Mouse (Mus musculus): ENCODE measurements at regions not wholly inside any gene's neighbourhood (a gene's known extent, or its start where the extent isn't known, plus 50 kb on each side); places are given as distances from the start of the nearest gene placed in this dataset.

DNA sequence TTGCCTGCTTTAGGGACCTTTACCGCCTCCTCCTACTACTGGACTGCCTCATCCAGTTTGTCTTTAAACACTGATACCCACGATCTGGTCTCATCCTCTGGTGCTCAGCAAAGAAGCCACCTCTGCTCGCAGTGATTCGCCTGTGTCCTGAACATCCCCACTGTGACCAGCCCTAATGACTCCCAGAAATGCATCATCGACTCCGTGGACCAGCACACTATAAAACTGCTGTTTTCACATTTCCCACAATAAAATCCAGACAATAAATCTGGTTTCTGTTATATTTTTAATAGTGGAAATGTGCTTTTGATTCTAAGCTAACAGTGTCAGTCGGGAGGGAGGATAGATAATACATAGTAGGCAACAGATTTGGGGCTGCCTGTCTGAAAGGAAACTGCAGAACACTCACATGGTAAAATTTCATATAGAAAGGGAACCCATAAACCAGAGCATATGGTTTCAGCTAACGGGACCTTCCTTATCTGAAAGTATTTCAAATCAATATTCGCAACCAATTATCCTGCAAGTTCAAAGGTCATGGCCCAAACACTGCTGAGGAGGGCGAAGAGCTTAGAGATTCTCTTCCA is 233.7 kb upstream of the Cxadr start:
- Histone ChIP-seq H3K27ac (replicated peaks) (no peak overlapping the region), H3K9me3 (no peaks in the 10 kb centered on the region), H3K27me3 (no peaks in the 10 kb centered on the region), H3K4me3 (no peak overlapping the region), H3K36me3 (no peaks in the 10 kb centered on the region), H3K4me1 (no peaks in the 10 kb centered on the region), H3K4me2 (replicated peaks) (no peak overlapping the region), H3K9ac (replicated peaks) (no peak overlapping the region)
- 74% methylated on average over 10 of the region's 10 CpGs for WGBS
- ATAC-seq (ENCODE audit: low FRiP score, low read depth) = no peak

DNA sequence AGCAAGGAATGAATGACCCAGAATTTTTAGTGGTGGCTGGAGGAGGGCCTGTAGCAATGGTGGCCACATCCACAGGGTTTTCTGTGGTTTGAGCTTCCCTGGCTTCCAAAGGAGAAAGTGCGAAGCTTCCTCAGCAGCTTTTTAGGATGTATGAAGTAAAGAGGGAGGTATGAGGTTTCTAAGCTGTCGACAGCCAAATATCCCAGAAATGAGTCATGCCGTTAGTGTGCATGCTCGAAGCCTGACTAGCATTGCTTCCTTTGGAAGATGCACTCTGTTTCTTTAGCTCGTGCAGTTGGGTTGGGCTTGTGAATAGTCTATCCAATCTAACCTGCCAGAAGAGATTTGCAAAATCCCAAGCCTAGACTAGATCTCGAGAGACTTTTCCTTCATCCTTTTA is 240.8 kb upstream of the Cxadr start:
- Histone ChIP-seq H3K4me2 (replicated peaks) (no peak overlapping the region), H3K9ac (replicated peaks) (no peak overlapping the region), H3K27ac (replicated peaks) (no peak overlapping the region), H3K4me1 (no peaks in the 10 kb centered on the region), H3K9me3 (no peaks in the 10 kb centered on the region), H3K4me3 (no peak overlapping the region), H3K27me3 (no peaks in the 10 kb centered on the region), H3K36me3 (no peaks in the 10 kb centered on the region)
- WGBS = 91% methylated on average over 6 of the region's 6 CpGs
- ATAC-seq (ENCODE audit: low FRiP score, low read depth) = no peak

DNA sequence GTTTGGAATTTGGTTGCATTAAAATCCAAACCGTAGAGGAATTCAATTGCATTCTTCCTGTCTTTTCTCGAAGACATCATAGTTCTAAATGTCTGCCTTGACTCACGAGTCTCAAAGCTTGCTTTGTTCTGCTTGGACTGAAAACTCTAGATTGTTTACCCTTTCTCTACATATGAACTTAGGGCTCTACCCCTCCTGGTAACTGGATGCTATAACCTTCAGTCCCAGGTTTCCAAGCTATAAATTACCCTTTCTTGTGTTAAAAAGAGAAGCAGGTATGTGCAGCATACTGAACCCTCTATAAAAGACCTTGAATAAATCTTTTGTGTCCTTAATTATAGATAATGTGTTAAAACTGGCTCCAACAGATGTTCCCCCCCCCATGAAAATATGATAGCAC is 243.7 kb upstream of the Cxadr start:
- no peak for ATAC-seq (ENCODE audit: low FRiP score, low read depth)
- no peaks in the 10 kb centered on the region for H3K9me3 ChIP-seq
- no peaks in the 10 kb centered on the region for H3K36me3 ChIP-seq
- H3K4me2 ChIP-seq (replicated peaks) = no peak overlapping the region
- H3K4me1 ChIP-seq = no peaks in the 10 kb centered on the region
- H3K27me3 ChIP-seq = no peaks in the 10 kb centered on the region
- H3K27ac ChIP-seq (replicated peaks) = no peak overlapping the region
- no peak overlapping the region for H3K9ac ChIP-seq (replicated peaks)
- H3K4me3 ChIP-seq = no peak overlapping the region
- WGBS = 73% methylated on average over 3 of the region's 3 CpGs

DNA sequence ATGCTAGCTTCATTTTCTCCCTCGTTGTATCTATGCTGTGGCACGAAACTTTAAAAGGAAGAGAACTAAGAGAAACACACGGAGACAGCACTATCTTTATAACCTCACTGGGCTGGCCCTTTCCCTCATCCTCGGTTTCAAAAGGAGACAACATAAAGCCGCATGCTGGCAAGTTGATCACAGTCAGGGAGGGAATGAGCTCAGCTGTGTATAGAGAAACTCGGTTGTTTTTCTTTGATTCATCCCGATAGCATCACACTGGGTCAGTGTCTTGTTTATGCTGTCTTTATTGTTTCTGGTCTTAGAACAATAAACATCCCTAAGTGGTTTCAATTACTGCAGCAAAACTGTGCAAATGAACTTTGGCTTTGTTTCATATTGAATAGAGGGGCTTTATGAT is 249.2 kb upstream of the Cxadr start:
- H3K4me3 ChIP-seq = no peak overlapping the region
- H3K9me3 ChIP-seq = no peaks in the 10 kb centered on the region
- no peaks in the 10 kb centered on the region for H3K36me3 ChIP-seq
- 58% methylated on average over 7 of the region's 7 CpGs for WGBS
- H3K4me2 ChIP-seq (replicated peaks) = no peak overlapping the region
- H3K9ac ChIP-seq (replicated peaks) = no peak overlapping the region
- H3K4me1 ChIP-seq = no peaks in the 10 kb centered on the region
- no peak overlapping the region for H3K27ac ChIP-seq (replicated peaks)
- ATAC-seq (ENCODE audit: low FRiP score, low read depth) = no peak
- H3K27me3 ChIP-seq = no peaks in the 10 kb centered on the region

DNA sequence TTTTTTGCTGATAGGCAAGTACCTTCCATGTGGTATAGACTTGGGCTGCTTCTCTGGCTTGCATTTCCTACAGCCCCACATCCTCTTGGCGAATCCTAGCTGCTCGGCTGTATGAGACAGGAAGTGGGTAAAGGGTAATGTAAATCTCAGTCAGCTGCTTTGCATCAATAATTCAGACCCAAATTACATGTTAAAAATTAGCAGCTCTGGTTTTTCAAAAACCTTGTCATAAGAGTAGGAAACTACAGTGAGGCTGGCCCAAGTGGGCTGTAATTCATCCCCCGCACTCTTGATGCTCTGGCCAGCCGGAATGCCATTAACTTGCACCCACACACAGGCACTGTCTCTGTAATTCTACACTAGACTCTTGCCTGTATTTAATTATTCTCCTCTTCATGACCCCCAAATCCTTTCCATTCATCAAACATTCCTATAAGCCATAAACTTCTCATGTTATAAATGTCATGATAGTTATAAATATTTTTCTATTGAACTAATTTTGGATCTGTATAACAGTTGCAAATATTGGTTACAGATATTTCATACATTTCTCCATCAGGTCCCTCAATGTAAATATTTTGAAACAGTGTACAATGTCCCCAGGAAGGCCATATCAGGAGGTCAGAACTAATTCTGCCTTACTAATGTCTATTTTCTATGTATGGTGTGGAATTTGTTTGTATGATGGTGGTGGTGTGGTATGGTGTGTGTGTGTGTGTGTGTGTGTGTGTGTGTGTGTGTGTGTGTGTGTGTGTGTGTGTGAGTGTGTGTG is 261.0 kb upstream of the Cxadr start:
- no peaks in the 10 kb centered on the region for H3K27me3 ChIP-seq
- H3K36me3 ChIP-seq = no peaks in the 10 kb centered on the region
- ATAC-seq (ENCODE audit: low FRiP score, low read depth) = no peak
- H3K9me3 ChIP-seq = no peaks in the 10 kb centered on the region
- no peak overlapping the region for H3K27ac ChIP-seq (replicated peaks)
- WGBS = 85% methylated on average over 4 of the region's 4 CpGs
- no peak overlapping the region for H3K9ac ChIP-seq (replicated peaks)
- no peak overlapping the region for H3K4me2 ChIP-seq (replicated peaks)
- H3K4me3 ChIP-seq = no peak overlapping the region
- no peaks in the 10 kb centered on the region for H3K4me1 ChIP-seq

DNA sequence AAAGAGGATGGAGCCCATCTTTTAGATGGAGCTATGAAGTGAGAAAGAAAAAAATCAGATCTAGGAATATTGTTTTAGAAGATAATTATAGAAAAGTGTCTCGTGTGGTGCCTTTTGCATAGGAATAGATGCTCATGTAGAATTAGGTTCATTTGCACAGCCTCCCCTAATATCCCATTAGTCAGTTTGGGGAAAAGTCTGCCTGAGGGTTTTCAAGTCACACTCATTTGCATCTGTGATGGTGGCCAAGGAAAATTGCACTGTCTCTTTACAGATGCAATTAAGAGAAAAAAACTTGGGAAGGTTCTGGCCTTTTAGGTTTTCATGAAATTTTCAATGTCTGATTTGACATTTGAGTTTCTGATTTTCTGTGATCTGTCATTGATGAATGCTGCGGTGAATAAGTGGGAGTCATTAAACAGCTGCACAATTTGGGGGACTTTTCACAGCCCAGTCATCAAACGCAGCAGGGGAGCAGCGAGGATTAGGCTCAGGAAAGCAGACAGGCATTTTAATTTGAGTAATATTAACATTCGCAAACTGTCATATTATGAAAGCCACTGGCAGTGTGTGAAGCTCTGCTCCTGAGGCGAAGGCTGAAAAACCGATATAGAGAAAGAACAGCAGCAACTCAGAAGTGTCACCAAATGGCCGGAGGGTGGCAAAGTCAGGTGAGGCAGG is 281.5 kb upstream of the Cxadr start:
- H3K27me3 ChIP-seq = no peaks in the 10 kb centered on the region
- H3K4me3 ChIP-seq = no peak overlapping the region
- no peak; the same call in 1 of the 2 replicates for ATAC-seq (ENCODE audit: low FRiP score, low read depth)
- peak overlapping the region; percentile 36; the same call in 1 of the 2 replicates for H3K27ac ChIP-seq (replicated peaks)
- H3K4me2 ChIP-seq (replicated peaks) = no peak overlapping the region
- H3K9me3 ChIP-seq = no peaks in the 10 kb centered on the region
- peaks cover 9% of the 10 kb centered on the region; the same call in 1 of the 2 replicates for H3K4me1 ChIP-seq
- 55% methylated on average over 8 of the region's 8 CpGs for WGBS
- no peak overlapping the region for H3K9ac ChIP-seq (replicated peaks)
- no peaks in the 10 kb centered on the region for H3K36me3 ChIP-seq

DNA sequence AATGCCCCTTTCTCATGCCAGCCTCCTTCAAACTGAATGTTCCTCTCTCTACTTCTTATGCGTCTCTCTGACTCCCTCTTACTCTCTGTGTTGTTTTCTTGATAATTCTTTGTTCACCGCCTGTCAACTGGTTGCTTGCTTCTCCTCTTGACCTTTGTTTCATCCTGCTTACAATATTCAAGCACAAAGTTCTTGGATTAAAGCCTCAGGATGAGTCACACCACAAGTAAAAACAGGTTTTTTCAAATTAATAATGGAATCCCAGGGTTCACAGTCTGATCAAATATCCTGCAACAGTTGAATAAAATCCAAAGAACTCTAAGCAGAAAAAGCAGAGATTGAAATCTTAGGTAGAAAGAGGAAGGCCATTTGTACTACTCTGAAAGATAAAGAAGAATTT is 285.9 kb upstream of the Cxadr start:
- no peak for ATAC-seq (ENCODE audit: low FRiP score, low read depth)
- H3K9me3 ChIP-seq = no peaks in the 10 kb centered on the region
- H3K4me3 ChIP-seq = no peak overlapping the region
- no peaks in the 10 kb centered on the region for H3K36me3 ChIP-seq
- 67% methylated on average over 2 of the region's 2 CpGs for WGBS
- no peak overlapping the region for H3K9ac ChIP-seq (replicated peaks)
- H3K27ac ChIP-seq (replicated peaks) = no peak overlapping the region
- H3K4me2 ChIP-seq (replicated peaks) = no peak overlapping the region
- no peaks in the 10 kb centered on the region for H3K27me3 ChIP-seq
- H3K4me1 ChIP-seq = peaks cover 9% of the 10 kb centered on the region; the same call in 1 of the 2 replicates

DNA sequence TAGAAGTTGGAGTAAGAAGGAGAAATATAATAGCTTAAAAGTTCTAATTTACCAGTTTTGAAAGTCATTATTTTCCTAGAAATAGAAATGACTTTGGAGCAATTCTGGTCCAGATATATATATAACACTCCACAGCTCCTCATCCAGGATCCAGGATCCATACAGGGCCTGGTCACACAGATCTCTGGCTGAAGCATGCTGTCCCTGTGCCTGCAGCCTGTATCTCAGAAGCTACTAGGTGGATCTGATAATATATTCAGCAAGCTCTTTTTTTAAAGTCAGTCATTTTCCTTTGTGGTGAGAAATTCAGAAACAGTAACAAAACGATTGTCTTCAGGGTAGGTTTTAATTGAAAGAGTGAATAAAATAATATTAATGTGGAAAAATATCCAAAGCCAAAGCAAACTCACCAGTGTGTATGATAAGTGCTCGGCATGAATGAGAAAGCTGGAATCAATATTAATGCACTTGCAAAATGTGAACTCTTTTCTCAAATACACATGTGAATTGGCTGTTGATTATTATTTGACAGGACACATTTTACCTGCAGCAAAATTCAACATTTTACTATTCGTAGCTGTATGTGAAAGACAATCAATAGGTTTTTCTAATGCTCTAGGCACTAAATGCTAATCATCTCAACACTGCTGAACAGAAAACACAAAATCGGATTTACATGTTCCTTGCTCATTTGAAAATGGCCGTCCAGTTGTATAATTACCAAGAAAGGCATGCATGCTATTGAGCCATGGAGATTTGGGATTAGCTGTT is 288.1 kb upstream of the Cxadr start:
- no peak overlapping the region for H3K9ac ChIP-seq (replicated peaks)
- H3K36me3 ChIP-seq = no peaks in the 10 kb centered on the region
- H3K4me2 ChIP-seq (replicated peaks) = no peak overlapping the region
- H3K9me3 ChIP-seq = no peaks in the 10 kb centered on the region
- H3K4me3 ChIP-seq = no peak overlapping the region
- H3K27ac ChIP-seq (replicated peaks) = no peak overlapping the region
- ATAC-seq (ENCODE audit: low FRiP score, low read depth) = peak; percentile 54; the same call in 1 of the 2 replicates
- H3K4me1 ChIP-seq = no peaks in the 10 kb centered on the region; the same call in 1 of the 2 replicates
- WGBS = 59% methylated on average over 5 of the region's 5 CpGs
- H3K27me3 ChIP-seq = no peaks in the 10 kb centered on the region

DNA sequence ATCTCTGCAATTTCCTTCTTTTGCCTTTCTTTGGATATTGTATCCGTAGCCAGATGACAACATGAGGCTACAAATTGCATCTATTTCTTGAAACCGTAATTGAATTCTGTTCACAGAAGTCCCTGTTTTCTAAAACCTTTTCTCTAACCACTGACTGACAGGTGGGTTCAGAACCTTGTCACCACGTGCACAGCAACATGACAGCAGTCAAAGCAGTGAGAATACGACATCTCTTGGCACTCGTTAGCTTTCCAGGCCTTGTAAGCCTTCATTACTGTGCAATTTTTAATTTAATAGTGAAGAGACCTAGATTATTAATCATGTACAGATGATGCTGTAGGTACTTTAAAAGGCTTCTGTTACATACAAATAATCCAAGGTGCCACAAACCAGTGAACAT is 297.3 kb upstream of the Cxadr start:
- H3K9ac ChIP-seq (replicated peaks) = no peak overlapping the region
- H3K4me2 ChIP-seq (replicated peaks) = no peak overlapping the region
- no peak overlapping the region for H3K4me3 ChIP-seq
- H3K9me3 ChIP-seq = no peaks in the 10 kb centered on the region
- H3K27me3 ChIP-seq = no peaks in the 10 kb centered on the region
- no peak overlapping the region for H3K27ac ChIP-seq (replicated peaks)
- ATAC-seq (ENCODE audit: low FRiP score, low read depth) = no peak
- no peaks in the 10 kb centered on the region for H3K4me1 ChIP-seq
- 81% methylated on average over 5 of the region's 5 CpGs for WGBS
- H3K36me3 ChIP-seq = no peaks in the 10 kb centered on the region

DNA sequence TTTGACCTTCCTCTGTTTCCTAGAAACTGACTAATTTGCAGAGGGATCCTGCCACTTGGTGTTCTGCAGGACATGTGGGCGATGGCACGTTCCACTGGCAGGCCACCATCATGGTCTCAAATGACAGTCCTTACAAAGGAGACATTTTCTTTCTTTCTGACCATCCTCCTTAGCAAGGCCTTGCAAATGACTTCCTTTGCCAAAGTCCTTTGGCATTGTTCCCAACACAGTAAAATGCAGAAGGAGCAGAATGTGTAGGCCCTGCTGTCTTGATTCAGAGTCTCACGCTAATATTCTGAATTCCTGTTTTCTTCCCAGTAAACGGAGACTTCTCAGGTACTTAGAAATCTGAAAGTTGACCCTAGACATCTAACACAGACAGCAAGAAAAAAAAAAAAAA is 308.3 kb upstream of the Cxadr start:
- Histone ChIP-seq H3K4me1 (no peaks in the 10 kb centered on the region), H3K4me2 (replicated peaks) (no peak overlapping the region), H3K9me3 (peaks cover 5% of the 10 kb centered on the region; the same call in 1 of the 2 replicates), H3K36me3 (no peaks in the 10 kb centered on the region), H3K27me3 (no peaks in the 10 kb centered on the region), H3K4me3 (no peak overlapping the region), H3K9ac (replicated peaks) (no peak overlapping the region), H3K27ac (replicated peaks) (no peak overlapping the region)
- 87% methylated on average over 4 of the region's 4 CpGs for WGBS
- ATAC-seq (ENCODE audit: low FRiP score, low read depth) = no peak

DNA sequence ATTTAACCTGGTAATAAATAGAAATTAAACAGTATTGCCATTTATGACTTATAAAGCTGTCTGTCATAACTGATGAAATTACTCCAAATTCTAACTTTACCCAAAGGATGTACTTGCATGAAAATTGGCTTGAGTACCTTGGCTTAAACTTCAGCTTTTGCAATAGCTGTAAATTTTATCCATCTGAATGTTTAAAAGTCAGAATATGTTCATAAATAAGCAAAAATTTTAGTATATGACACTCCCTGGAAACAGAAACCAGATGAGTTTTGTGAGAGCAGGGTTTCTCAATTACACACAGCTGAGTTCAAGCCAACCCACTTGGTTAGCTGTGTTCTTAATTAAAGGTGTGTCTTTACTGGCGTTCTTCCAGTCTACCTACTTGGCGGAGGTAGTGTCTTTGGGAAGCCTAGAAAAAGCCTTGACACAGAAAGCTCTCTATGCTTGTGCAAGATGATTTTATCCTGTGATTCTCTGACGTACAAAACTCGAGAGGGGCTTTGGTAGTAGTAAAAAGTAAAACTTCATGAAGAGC is 311.4 kb upstream of the Cxadr start:
- Histone ChIP-seq H3K27ac (replicated peaks) (no peak overlapping the region), H3K4me3 (no peak overlapping the region), H3K36me3 (no peaks in the 10 kb centered on the region), H3K4me2 (replicated peaks) (no peak overlapping the region), H3K4me1 (no peaks in the 10 kb centered on the region), H3K9ac (replicated peaks) (no peak overlapping the region), H3K27me3 (no peaks in the 10 kb centered on the region), H3K9me3 (peaks cover 5% of the 10 kb centered on the region; the same call in 1 of the 2 replicates)
- no peak for ATAC-seq (ENCODE audit: low FRiP score, low read depth)
- 88% methylated on average over 4 of the region's 4 CpGs for WGBS
